Mouse (Mus musculus) frontal cortex, adult 2 months (tissue): Measurements from ENCODE around the gene Thy1. TPM values are rescaled to one million over a fixed set of nuclear protein-coding genes. Genes with fewer than 3 reads are reported as not detected.
A peak's percentile ranks its signal among the peaks of the same experiment; 100 is the strongest.

Experiments
- DNase-seq, 2 experiments: peaks; one replicate each; pipeline ENCODE4 v3.0.0; 2022; ENCODE audit warnings: low spot score in 1 of 2; ENCODE audit errors: extremely low spot score in 1 of 2
- polyA plus RNA-seq: library from polyadenylated mRNA; depleted of rRNA; stranded (reverse); fragments of >200 nt; gene quantifications from 2 replicates; pipeline ENCODE4 v1.2.3, GENCODE M21; 2012

Thy1 gene
- polyA plus RNA-seq, 1 experiment: 752 TPM

DNA sequence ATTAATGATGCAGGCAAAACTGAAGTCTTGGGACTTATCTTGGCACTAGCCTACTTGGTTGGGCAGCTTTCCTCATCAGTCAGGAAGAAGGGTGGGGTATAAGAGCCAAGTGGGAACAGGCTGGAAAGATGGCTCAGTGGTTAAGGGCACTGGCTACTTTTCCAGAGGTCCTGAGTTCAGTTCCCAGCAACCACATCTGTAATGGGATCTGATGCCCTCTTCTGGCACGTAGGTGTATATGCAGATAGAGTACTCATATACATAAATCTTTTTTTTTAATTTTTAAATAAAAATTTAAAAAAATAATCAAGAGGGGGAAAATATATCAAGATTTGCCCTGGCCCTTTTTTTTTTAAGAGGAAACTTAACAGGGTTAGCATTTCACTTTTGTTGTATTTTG, 22.0 kb downstream of the Thy1 start:
- DNase-seq: no peak

DNA sequence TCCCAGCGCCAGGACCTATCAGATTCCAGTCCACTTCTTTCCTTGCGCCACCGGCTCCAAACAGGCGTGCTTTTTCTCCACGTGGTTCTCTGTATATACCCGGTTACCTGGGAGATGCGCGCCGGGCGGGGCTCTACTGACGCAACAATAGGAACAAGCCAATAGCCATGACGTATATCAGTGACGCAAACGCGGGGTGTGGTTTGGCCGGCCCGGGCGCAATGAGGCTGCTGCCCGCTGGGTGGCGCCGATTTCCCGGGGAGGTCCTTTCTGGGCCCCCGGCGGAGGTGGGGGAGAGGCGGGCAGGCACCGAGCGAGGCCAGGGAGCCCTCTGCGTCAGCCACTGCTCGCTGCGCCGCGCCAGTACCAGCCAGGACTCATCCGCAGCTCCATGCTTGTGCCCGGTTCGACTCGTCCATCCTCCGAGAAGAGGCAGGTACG, 23.6 kb downstream of the Thy1 start, which contains the start of gene Usp2:
Gene Usp2 (plus strand): TSS at position 237 of the 441 bp plus-strand sequence.
- DNase-seq: peak; percentile 100

DNA sequence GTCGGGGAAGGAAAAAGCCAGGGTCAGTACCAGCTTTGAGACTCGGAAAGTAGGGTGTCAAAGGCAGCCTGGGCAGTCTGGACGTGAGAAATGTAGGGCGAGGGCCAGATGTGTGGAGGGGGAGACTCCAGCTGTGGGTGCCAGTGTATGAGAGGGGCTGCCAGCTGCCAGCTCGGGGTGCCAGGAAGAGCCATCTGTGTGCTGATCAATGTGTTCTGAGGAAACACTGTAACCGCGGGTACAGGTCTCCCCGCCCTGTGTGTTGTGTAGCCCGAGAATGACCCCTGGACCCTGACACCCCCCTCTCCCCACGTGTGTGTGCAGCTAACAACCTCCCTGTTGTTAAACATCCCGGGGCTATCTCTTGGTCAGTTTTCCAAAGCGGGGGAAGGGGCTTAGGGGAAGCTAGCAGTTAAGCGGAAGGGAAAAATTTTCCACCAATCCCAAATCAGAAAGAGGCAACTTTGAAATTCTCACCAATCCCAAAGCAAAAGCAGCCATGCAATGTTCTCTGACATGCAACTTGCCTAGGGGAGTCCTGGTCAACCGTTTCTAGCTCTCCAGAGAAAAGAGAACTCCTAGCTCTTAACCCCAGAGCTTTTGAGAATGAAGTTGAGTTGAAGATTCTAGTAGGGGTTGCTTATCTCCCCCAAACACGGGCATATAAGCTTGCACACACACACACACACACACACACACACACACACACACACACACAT, 24.2 kb downstream of the Thy1 start:
- DNase-seq: no peak

DNA sequence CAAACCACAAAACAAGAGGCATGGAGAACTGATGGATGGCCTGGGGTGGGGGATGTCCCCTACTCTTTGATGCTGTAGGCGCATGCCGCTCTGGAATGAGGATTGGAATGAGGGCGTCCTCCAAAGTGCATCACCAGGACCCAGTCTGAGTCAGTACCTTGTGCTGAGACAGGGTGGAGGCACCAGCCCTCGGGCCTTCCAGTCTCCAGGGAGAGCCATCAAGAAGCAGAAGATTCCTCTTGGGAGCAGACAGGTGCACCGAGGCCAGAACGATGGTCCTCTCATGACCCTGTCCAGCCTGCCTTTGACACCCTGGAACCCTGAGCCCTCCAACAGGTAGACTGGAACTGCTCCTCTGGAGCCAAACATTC, 24.8 kb downstream of the Thy1 start:
- DNase-seq: peak in 1 of 2 experiments; percentile 7

DNA sequence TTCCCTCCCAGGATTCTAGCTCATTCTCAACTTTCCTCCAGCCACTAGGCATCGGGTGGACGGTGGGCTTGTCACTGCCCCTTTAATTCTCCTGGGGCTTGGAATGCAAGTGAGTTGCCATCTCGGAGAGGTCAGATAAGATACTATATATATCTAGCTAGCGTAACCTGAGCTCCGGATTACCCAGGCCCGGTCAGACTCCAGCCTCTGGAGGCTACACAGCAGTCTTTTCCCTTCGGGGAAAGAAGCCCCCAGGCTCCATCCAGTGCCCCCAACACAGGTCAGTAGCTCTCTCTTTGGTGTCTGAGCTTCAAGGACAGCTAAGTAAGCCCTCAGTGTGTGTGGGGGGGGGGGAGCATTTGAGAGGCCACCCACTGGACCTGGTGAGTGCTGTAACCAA, 26.1 kb downstream of the Thy1 start:
- DNase-seq: no peak

DNA sequence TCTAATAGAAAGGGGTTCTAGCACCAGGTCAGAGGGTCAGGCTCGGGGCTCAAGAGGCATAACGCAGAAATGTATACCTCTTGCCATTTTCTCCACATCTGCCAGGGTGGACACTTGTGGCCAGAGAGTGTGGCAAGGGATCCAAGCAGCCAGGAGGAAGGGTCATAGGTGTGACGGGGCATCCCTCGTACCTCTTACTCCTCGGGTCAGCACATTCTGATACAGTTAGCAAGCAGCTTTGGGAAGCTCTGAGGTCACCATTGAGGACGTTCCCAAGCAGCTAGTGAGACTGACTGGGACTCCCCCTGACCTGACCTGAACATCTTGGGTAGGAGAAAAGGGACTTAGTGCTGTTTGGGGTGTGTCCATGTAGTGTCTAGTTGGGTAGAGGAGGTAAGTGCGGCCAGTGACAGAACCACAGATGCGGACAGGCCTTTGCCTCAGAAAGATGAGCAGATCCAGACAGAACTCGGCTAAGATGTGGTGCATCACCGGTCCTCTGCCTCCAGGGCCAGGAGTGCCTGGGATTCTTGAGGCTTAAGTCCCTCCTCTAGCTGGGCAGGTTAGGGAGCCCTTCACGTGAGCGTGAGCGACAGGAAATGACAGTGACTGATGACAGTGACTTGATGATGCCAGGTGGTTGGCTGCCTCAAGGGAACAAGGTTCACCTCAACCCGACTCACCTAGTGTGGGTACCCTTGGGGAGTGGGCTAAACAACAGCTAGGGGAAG, 27.1 kb downstream of the Thy1 start:
- DNase-seq: no peak

- no peak for DNase-seq
Observed at GRCm38 (mm10) chr9:44070844-44071231, 27.7 kb downstream of the Thy1 start.

- peak in 1 of 2 experiments; percentile 32 for DNase-seq
Observed at GRCm38 (mm10) chr9:44071914-44072598, 28.9 kb downstream of the Thy1 start.

DNA sequence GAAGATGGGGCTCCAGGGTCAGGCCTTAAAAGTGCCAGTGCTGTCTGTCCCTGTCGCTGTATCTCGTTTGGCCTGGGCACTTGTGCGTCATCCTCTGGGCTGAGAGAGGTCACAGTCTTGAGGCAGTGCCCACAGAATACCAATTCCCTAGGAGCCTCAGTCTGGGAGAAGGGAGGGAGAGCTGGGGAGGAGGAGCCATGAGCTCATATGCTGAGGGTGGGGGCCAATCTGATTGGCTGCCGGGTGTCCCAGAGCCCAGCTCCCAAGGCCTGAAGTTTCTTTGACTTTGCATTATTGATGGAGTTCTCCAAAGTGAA, 29.4 kb downstream of the Thy1 start:
- DNase-seq: peak in 1 of 2 experiments; percentile 36

- DNase-seq: no peak
Observed at GRCm38 (mm10) chr9:44073115-44073514, 29.9 kb downstream of the Thy1 start.

GRCm38 (mm10) chr9:44074395-44075275, 31.5 kb downstream of the Thy1 start:
- DNase-seq: no peak

DNA sequence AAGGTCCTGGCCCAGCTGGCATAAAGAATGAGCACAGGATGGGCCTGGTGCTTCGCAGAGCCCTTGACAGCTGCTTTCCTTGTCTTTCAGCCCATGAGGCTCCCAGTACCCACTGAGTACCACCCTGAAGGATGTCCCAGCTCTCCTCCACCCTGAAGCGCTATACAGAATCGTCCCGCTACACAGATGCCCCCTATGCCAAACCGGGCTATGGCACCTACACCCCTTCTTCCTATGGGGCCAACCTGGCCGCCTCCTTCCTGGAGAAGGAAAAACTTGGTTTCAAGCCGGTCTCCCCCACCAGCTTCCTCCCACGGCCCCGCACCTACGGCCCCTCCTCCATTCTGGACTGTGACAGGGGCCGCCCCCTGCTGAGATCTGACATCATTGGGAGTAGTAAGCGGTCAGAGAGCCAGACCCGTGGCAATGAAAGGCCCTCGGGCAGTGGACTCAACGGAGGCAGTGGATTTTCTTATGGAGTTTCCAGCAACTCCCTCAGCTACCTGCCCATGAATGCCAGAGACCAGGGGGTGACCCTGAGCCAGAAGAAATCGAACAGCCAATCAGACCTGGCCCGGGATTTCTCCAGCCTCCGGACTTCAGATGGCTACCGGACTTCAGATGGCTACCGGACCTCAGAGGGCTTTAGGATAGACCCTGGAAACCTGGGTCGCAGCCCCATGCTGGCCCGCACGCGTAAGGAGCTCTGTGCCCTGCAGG, 32.3 kb downstream of the Thy1 start:
- no peak for DNase-seq

GRCm38 (mm10) chr9:44075996-44076763, 33.0 kb downstream of the Thy1 start:
- DNase-seq: no peak

DNA sequence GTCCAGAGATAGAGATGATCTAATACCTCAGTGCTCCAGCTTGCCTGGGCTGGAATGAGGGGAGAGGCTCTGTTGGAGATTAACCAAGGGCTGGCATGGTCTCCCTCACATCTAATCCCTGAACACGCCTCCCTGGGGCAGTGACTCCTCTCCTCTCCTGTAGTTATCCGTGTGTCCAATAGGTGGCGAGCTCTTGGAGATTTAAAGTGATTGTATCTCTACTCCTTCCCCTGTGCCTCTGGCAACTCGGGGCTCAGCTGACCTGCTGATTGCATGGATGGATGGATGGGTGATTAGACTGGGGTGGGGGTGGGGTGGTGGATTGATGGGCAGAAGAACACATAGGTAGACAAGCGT, 33.6 kb downstream of the Thy1 start:
- peak in 1 of 2 experiments; percentile 82 for DNase-seq

GRCm38 (mm10) chr9:44077266-44077910, 34.2 kb downstream of the Thy1 start:
- DNase-seq: no peak

GRCm38 (mm10) chr9:44078136-44078797, 35.1 kb downstream of the Thy1 start:
- no peak for DNase-seq

DNA sequence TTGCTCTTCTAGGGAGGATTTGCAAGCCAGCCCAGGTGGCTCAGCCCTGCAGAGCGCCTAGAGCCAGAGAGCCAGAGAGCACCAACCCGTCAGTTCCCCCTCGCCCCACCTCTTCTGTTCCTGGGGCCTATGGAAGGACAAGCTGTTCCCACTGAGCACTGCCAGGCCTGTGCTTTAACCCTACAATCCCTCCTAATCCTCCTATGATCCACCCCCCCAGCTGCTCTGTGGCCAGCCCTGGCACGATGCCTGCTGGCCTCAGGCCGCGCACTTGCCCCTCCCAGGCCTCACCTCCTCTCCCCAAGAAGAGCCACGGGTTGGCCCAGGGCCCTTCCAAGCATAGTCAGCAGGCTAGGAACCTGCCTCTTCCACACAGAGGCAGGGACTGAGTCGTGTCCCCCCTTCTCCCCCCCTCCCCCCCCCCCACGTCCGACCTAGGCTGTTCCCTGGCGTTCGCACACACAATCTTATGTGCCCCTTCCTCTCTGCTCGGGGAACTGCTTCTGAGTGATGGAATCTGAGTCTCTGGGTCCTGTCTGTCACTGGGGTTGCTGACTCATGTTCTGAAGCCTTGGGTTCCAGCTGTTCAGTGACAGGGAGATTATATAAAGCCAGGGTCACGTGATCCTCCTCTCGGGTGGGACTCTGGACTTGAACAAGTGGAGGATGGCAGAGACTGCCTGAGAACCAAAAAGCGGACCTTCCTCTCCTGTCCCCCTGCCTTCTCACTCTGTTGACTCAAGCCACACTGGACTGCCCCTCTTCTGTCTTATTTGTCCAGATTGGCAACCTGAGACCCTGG, 36.0 kb downstream of the Thy1 start:
- DNase-seq: peak in 1 of 2 experiments; percentile 72
